Mouse (Mus musculus): ENCODE results near the gene Fads3. TPM values are rescaled to one million over a fixed set of nuclear protein-coding genes. Genes with fewer than 3 reads are reported as not detected.

The Fads3 gene
- total and polyA plus RNA-seq, 2 experiments from 2014 or later, result 38.8 to 92.8 TPM

DNA sequence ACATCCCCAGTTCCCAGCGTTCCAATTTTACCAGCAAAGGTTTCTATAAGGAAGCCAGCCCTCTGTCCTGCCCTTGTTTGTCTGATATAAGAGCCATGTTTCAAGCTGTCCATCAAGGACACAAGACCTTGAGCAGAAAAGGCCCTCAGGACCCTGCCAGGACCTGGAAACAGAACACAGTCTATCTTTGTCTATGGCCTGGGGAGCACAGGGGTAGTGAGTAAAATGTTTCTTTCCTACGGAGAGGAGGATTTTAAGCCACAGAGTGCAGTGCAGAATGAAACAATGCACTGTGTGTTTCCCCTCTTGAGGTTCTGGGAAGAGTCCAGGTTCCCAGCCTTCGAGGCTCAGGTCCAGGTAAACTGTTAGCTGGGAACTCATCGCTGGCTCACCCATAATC is 45.6 kb downstream of the Fads3 start:
- ATAC-seq (ENCODE audit: low FRiP score), result no peak
- Histone ChIP-seq H3K9ac (replicated peaks; ENCODE audit: low read length, poor library complexity, severe bottlenecking) (no peak overlapping the region), H3K36me3 (ENCODE audit: insufficient read depth, low read length) (peaks cover 84% of the 10 kb centered on the region), H3K4me2 (ENCODE audit: low read depth, low read length, poor library complexity, severe bottlenecking) (no peak overlapping the region), H3K27me3 (ENCODE audit: insufficient read depth, low read length) (no peaks in the 10 kb centered on the region), H3K27ac (ENCODE audit: low read depth, low read length) (no peak overlapping the region), H3K4me1 (ENCODE audit: insufficient read depth, low read length) (no peaks in the 10 kb centered on the region), H3K9me3 (ENCODE audit: low read length) (no peaks in the 10 kb centered on the region), H3K4me3 (ENCODE audit: low read depth, low read length) (no peak overlapping the region)
- WGBS, result 73% methylated on average over 4 of the region's 4 CpGs
- DNase-seq (ENCODE audit: low spot score), result no peak
- no peak for TF ChIP-seq CTCF (IDR thresholded peaks at IDR 0.05)

DNA sequence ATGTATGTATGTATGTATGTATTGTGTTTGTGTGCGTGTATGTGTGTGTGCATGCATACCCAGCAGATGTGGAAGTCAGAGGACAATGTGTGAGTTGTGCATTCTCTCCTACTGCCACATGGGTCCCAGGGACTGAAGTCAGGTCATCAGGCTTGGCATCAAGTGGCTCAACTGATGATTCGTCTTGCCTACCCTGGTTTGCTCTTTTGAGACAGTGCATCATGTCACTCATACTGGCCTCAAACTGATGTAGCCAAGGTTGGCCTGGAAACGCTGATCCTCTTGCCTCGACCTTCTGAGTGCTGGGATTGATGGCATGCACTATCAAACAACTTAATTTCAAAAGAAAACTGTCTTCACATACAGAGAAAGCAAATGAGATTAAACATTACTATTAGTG is 52.5 kb downstream of the Fads3 start:
- H3K27ac ChIP-seq (ENCODE audit: low read depth, low read length), result no peak overlapping the region
- no peaks in the 10 kb centered on the region for H3K9me3 ChIP-seq (ENCODE audit: low read length)
- DNase-seq (ENCODE audit: low spot score), result no peak
- peaks cover 33% of the 10 kb centered on the region; the same call in 1 of the 2 replicates for H3K4me1 ChIP-seq (ENCODE audit: insufficient read depth, low read length)
- H3K4me3 ChIP-seq (ENCODE audit: low read depth, low read length), result no peak overlapping the region
- WGBS, result 79% methylated on average over 4 of the region's 4 CpGs
- TF ChIP-seq CTCF (IDR thresholded peaks at IDR 0.05), result no peak
- H3K36me3 ChIP-seq (ENCODE audit: insufficient read depth, low read length), result peaks cover 33% of the 10 kb centered on the region
- H3K4me2 ChIP-seq (ENCODE audit: low read depth, low read length, poor library complexity, severe bottlenecking), result no peak overlapping the region
- no peak for ATAC-seq (ENCODE audit: low FRiP score)
- no peaks in the 10 kb centered on the region for H3K27me3 ChIP-seq (ENCODE audit: insufficient read depth, low read length)
- H3K9ac ChIP-seq (replicated peaks; ENCODE audit: low read length, poor library complexity, severe bottlenecking), result no peak overlapping the region

DNA sequence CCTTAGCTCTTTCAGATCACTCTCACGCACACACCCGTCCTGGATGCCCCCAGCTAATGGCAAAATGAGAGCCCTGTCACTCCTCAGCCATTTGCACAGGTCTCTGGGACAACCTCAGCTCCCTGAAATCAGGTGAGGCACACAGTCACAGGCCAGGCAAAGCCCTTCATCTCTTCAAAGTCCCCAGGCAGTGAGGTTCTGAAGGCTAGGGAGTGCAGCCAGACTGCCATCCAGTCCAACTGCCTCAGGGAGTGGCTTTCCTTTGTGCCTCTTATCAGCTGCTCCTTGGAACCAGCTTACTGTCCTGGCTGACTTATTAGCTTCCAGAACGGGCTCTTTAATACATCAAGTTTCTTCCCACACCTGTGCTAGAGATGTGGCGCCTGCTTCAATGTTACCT is 53.3 kb downstream of the Fads3 start:
- H3K27ac ChIP-seq (ENCODE audit: low read depth, low read length), result no peak overlapping the region
- no peak overlapping the region for H3K4me2 ChIP-seq (ENCODE audit: low read depth, low read length, poor library complexity, severe bottlenecking)
- peak overlapping the region; percentile 39; the same call in 1 of the 2 replicates for H3K9ac ChIP-seq (replicated peaks; ENCODE audit: low read length, poor library complexity, severe bottlenecking)
- 62% methylated on average over 4 of the region's 4 CpGs for WGBS
- H3K9me3 ChIP-seq (ENCODE audit: low read length), result no peaks in the 10 kb centered on the region
- peaks cover 24% of the 10 kb centered on the region for H3K36me3 ChIP-seq (ENCODE audit: insufficient read depth, low read length)
- no peak for TF ChIP-seq CTCF (IDR thresholded peaks at IDR 0.05)
- H3K27me3 ChIP-seq (ENCODE audit: insufficient read depth, low read length), result no peaks in the 10 kb centered on the region
- ATAC-seq (ENCODE audit: low FRiP score) (no peak), DNase-seq (ENCODE audit: low spot score) (no peak)
- H3K4me3 ChIP-seq (ENCODE audit: low read depth, low read length), result no peak overlapping the region
- peaks cover 41% of the 10 kb centered on the region; the same call in 1 of the 2 replicates for H3K4me1 ChIP-seq (ENCODE audit: insufficient read depth, low read length)

DNA sequence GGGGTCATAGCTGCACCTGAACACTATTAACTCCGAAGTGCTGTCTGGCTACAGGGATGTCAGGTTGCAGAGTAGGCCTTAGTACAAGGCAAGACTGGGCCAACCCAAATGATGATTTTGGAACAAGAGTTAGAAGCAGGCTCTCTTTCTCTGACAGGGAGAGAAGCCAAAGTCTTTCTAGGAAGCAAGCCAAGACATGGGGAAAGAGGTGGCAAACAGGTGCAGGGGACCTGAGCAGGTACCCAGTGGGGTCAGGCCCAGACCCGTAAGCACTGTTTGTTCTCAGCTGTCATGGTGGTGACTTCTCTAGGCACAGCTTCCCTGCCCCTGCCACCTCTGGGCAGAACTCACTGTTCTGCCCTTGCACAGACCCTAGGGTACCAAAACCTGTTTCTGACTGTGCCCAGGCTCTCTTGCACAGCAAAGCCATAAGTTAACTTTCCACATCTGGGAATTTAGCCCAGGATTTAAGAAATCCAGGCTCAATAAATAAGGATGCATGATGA is 55.1 kb downstream of the Fads3 start:
- ATAC-seq (ENCODE audit: low FRiP score), result no peak
- TF ChIP-seq CTCF (IDR thresholded peaks at IDR 0.05), result no peak
- H3K9me3 ChIP-seq (ENCODE audit: low read length), result no peaks in the 10 kb centered on the region
- H3K36me3 ChIP-seq (ENCODE audit: insufficient read depth, low read length), result peaks cover 10% of the 10 kb centered on the region
- H3K9ac ChIP-seq (replicated peaks; ENCODE audit: low read length, poor library complexity, severe bottlenecking), result no peak overlapping the region
- peak overlapping the region; percentile 86; the same call in 1 of the 2 replicates for H3K4me2 ChIP-seq (ENCODE audit: low read depth, low read length, poor library complexity, severe bottlenecking)
- WGBS, result 93% methylated on average over 2 of the region's 2 CpGs
- H3K27ac ChIP-seq (ENCODE audit: low read depth, low read length), result no peak overlapping the region
- H3K4me3 ChIP-seq (ENCODE audit: low read depth, low read length), result no peak overlapping the region
- peaks cover 44% of the 10 kb centered on the region; the same call in 1 of the 2 replicates for H3K4me1 ChIP-seq (ENCODE audit: insufficient read depth, low read length)
- H3K27me3 ChIP-seq (ENCODE audit: insufficient read depth, low read length), result no peaks in the 10 kb centered on the region
- DNase-seq (ENCODE audit: low spot score), result no peak

DNA sequence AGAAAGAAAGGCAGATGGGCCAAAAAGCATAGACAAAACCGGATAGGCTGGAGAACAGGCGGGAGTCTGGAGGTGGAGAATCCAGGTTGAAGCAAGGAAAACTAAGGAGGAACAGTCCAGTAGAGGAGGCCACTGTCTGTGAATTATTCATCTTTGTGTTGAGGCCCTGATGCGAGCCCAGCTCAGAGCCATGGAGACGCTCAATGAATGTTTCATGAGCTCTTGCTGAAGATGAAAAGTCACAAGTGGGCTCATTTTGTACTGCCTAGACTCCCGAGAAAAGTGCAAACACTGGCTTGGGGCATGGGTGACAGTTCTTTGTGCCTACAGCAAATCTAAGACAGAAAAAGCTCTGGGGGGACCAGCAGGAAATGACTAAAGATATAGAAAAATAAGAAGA is 56.5 kb downstream of the Fads3 start:
- peak overlapping the region; percentile 20 for H3K4me3 ChIP-seq (ENCODE audit: low read depth, low read length)
- DNase-seq (ENCODE audit: low spot score) (peak; percentile 53), ATAC-seq (ENCODE audit: low FRiP score) (no peak)
- H3K9me3 ChIP-seq (ENCODE audit: low read length), result no peaks in the 10 kb centered on the region
- H3K27ac ChIP-seq (ENCODE audit: low read depth, low read length), result peak overlapping the region; percentile 6; the same call in 1 of the 2 replicates
- H3K9ac ChIP-seq (replicated peaks; ENCODE audit: low read length, poor library complexity, severe bottlenecking), result peak overlapping the region; percentile 42
- peaks cover 49% of the 10 kb centered on the region; the same call in 1 of the 2 replicates for H3K4me1 ChIP-seq (ENCODE audit: insufficient read depth, low read length)
- H3K36me3 ChIP-seq (ENCODE audit: insufficient read depth, low read length), result 0 out of 2 replicates have a peak, but pooled peaks cover 3% of the 10 kb centered on the region
- TF ChIP-seq CTCF (IDR thresholded peaks at IDR 0.05), result no peak
- 22% methylated on average over 5 of the region's 5 CpGs for WGBS
- peak overlapping the region; percentile 86 for H3K4me2 ChIP-seq (ENCODE audit: low read depth, low read length, poor library complexity, severe bottlenecking)
- no peaks in the 10 kb centered on the region for H3K27me3 ChIP-seq (ENCODE audit: insufficient read depth, low read length)

DNA sequence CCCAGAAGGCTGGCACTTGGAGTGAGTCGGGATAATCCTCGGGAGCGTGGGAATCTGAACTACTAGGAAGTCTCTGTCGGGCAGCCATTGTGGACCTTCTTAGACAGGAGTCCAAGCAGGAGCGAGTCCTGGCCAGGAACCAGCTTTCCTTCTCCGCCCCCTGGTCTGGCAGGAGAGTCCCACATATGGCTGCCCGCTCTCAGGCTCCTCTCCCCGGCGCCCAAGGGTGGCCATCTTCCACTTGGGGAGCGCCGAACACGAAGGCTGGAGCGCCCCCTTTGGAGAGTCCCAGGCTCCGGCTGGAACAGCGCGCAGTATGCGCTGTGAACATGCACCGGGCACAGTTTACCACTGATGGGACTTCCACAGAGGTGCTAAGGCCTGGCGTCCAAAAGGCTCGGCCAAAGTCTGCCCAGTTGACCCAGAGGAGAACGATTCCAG is 59.3 kb downstream of the Fads3 start:
- H3K4me2 ChIP-seq (ENCODE audit: low read depth, low read length, poor library complexity, severe bottlenecking), result peak overlapping the region; percentile 86
- no peaks in the 10 kb centered on the region for H3K36me3 ChIP-seq (ENCODE audit: insufficient read depth, low read length)
- H3K27ac ChIP-seq (ENCODE audit: low read depth, low read length), result peak overlapping the region; percentile 85
- peaks cover 43% of the 10 kb centered on the region; the same call in 1 of the 2 replicates for H3K4me1 ChIP-seq (ENCODE audit: insufficient read depth, low read length)
- H3K9ac ChIP-seq (replicated peaks; ENCODE audit: low read length, poor library complexity, severe bottlenecking), result peak overlapping the region; percentile 74
- H3K4me3 ChIP-seq (ENCODE audit: low read depth, low read length), result peak overlapping the region; percentile 80
- no peaks in the 10 kb centered on the region for H3K27me3 ChIP-seq (ENCODE audit: insufficient read depth, low read length)
- WGBS, result under 1% methylated on average over 20 of the region's 21 CpGs
- H3K9me3 ChIP-seq (ENCODE audit: low read length), result no peaks in the 10 kb centered on the region
- peak; percentile 75 for ATAC-seq (ENCODE audit: low FRiP score)
- peak; percentile 76 for TF ChIP-seq CTCF (IDR thresholded peaks at IDR 0.05)
- DNase-seq (ENCODE audit: low spot score), result peak; percentile 87

All from midbrain, postnatal 0 days (tissue).